Mouse (Mus musculus) c-Kit-positive CD71-positive TER-119-negative erythroid progenitor cells, embryonic 14.5 days (primary cell): ENCODE results near the gene Pigq.
A peak's percentile ranks its signal among the peaks of the same experiment; 100 is the strongest.

Source experiments
- DNase-seq: peaks from one replicate; pipeline ENCODE4 v3.0.0-alpha.2; 2013; ENCODE audit warnings: low read depth

Pigq gene

GRCm38 (mm10) chr17:25922120-25922519 is 22.6 kb downstream of the Pigq start:
- no peak for DNase-seq

- peak; percentile 98 for DNase-seq
These were observed 24.7 kb downstream of the Pigq start for GRCm38 (mm10) chr17:25919786-25920642.

DNA sequence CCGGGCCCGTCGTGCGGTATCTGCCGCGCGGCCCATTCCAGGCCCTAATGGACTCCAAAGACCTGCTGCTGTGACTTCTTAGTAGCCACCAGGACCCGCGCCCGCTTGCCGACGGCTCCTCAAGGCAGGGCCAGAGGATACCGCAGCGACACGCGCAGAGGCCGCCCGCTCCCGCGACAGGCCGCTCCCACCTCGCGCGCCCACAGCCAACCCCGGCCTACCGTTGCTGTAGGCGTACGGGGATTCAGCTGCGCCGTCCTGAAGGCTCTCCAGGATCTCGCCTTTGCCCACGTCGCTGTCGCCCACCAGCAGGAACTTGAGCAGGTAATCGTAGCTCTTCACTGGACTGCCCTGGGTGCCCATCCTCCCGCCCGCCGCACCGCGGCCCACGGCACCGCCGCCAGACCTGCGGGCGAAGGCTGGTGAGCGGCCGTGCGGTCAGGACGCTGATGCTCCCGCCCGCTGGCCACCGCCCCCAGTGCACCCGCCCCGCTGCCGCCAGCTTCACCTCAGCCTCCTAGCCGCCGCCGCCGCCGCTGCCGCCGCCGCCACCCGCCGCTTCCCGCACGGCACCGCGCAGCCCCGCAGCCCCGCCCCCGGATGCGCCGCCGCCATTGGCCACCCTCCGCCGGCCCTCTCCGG is 25.5 kb downstream of the Pigq start, which contains the start of gene Rab40c:
TSS of gene Rab40c (minus strand) at position 584 of the 642 bp plus-strand sequence.
- DNase-seq: peak; percentile 53

GRCm38 (mm10) chr17:25918037-25918750 is 26.5 kb downstream of the Pigq start:
- no peak for DNase-seq

DNA sequence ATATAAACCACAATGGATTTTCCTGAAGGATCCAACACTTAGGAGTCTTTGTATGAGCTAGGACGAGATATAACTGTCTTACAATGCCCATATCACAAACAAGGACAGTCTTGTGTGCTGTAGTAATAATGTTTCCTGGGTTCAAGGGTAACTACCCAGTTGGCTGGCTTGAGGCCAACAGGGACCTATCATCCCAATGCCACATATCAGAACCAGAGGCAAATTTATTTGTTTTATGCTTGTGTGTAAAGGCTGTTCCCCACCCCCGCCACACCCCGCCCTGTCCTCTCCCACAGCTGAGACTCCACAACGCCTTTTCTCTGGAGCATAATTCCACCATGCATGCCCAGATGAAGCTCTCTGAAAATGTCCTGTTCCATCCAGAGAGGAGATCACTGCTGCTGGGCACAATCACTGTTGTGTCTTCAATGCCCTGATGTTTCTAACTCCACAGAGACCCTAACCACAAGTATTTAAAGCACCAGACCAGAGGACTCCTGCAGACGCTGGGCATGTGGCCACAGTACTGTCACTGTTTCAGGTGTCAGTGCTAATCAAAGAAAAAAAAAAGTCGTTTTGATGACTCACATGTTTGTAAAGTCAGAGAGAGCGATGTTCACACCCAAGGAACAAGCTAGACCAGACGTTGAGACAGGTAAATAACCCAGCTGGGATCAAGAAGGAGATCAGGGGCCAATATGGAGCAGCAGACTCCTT is 27.6 kb downstream of the Pigq start:
- no peak for DNase-seq

DNA sequence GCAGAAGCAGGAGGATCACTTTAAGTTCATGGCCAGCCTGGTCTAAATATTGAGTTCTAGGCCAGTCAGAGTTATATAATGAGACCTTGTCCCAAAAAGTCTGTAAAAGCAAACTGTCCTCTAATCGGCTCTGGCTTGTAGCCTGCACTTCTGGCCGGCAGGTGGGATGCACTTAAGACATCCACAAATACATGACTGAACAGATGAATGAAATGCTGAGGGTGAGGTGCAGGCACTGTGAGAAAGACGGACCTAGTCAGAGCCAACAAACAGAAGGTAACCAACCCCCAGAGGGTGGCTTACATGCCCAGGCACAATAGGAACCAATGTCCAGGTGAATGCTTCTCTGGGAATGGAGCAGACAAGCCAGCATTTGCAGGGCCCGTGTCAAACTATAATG is 30.4 kb downstream of the Pigq start:
- DNase-seq: no peak

DNA sequence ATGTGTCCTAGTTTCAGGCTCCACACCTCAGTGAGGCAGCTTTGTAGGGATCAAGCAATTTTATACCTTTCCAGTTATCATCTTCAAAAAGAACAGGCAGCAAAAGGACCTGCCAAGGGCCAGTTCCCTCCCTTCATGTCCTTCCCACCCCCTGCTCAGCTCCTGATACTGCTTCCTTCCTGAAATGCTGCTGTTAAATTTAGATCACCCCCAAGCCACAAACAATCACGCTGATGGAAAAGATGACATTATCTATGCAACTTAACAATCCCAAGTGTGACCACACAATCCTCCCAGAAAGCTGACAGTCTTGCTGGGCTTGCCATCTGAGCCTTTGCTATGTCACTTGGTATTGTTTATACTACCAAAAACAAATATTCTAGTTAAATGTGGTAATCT is 30.9 kb downstream of the Pigq start:
- DNase-seq: no peak

DNA sequence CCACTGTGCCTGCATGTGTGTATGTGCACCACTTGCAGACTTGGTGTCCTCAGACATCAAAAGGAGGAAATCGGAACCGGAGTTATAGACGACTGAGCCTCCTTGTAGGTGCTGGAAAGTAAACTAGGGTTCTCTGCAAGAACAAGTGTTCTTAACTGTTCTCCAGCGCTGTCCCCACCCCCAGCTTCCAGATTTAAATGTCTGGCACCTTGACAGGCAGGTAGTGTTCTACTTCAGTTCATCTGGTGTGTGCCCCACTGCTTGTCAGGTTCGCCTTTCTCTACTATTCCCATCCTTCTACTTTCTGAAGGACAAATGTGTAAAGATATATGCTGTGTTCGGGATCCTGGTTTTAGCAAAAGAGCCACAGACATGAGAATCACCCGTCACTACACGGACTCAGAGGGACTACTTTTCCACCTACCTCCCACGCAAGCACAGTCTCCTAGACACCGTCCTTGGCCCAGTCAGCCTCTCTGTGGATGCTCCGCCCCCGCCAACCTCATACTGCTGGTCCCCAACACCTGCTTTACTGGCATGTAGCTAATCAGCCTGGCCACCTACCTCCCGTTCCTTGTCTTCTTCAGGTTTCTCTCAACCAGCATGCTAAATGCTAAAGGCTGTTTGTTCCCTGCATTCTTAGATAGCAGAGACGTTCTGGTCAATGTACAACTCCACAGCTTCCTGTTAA is 31.4 kb downstream of the Pigq start:
- no peak for DNase-seq

DNA sequence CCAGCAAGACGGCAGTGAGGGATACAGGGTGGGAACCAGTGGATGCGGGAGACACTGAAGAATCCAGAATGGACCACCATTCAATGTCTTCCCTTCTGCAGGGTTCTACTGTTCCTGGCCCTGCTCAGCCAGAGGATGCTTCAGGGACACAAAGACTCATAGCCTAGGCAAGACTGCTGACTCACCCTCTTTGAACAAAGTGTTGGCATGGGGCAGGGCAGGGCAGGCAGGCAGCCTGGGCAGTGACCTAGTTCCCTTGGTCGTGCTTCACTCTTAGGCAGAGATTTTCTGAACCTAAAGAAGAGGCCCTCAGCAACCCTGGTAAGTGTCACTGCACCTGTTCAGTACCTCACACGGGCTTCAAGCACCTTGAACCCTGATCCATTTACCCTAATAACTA is 32.9 kb downstream of the Pigq start:
- no peak for DNase-seq

DNA sequence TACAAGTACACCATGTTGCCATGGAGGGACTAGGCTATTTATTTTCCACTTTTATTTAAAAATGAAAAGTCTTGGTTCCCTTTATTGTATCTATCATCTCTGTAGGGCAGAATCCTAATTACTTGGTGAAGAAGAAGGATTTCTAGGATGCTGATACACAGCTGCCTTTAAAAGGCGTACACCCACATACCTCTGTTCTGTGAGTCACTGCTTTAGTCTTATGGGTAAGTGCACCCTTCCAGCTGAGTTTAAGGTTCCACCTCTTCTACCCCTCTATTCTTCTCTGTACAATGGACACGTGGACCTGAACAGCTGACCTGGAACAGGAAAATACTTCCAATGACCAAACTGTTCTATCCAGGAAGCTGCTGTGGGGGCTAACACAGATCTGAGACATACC is 37.1 kb downstream of the Pigq start:
- DNase-seq: no peak

DNA sequence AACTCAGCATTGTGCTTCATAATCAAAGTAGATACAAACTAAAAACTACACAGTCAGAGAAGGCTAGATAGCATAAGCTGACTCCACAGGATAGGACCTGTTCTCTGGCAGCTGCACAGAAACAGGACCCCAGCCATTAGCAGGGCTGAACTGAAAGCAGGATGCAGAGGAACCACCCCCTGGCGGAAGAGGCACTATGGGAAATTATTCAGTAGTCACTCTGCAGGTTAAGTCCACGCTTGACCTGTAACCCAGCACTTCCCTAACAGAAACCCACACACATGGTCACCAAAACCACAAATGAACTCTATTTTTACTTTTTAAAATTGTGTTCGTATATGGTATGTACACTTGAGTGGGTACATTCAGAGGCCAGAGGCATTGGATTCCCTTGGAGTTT is 41.7 kb downstream of the Pigq start:
- no peak for DNase-seq

DNA sequence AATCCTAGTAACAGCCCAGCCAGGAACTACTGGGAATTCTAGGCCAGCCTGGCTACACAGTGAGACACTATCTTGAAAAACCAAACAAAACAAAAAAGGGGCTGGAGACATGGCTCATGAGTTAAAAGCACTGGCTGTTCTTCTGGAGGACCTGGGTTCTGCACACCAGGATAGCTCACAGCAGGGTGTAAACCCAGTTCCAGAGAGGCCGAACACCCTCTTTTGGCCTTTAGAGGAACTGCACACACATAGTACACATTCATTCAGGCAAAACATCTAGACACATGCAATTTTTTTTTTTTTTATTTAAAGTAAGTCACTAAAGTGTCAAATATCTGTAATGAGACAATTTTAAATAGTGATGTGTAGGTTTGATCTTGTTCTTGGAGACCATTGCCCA is 44.5 kb downstream of the Pigq start:
- no peak for DNase-seq

- no peak for DNase-seq
These were observed 48.8 kb downstream of the Pigq start for GRCm38 (mm10) chr17:25895891-25896290.

DNA sequence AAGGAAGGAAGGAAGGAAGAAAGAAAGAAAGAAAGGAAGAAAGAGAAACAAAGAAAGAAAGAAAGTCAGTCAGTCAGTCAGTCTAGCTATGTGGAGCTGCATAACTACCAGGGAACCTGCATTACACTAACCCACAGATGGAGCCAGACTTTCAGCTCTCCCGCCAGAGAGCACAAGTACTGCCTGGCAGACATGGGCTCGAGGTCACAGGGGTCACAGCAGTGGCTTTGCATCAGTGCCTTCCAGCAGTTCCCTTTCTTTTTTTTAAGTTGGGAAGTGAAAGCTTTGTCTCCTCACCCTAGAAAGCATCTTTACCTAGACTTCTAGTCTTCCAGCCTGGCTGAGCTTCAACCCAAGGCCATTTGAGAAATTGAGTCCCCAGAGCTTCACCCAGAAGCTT is 49.3 kb downstream of the Pigq start:
- DNase-seq: no peak

DNA sequence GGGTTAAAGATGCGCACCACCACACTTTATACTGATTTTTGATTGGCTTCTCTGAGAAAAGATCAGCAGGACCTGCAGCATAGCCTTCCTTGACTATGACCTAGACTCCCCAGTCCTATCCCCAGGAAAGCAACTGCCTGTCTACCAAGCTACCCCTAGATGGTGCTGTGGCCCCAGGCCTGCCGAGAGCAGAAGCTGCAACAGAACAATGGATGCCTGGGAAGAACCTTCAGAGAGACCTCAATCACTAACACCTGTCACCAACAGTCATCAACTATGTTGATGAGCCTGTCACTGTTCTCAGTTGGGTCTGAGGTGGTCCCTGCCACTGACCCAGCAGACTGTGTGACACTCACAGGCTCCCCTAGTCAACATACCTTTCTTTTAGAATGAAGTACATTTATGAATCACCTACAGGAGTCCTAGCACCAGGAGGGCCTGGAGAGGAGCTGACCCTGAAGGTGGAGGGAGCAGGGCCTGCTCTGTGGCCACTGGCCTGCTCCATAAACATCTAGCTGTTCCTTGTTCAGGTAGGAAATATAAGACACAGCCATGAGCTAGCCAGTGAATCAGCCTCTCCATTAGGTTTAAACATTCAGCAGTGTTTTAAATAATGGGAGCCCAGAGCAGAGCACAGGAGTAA is 50.6 kb downstream of the Pigq start:
- no peak for DNase-seq

DNA sequence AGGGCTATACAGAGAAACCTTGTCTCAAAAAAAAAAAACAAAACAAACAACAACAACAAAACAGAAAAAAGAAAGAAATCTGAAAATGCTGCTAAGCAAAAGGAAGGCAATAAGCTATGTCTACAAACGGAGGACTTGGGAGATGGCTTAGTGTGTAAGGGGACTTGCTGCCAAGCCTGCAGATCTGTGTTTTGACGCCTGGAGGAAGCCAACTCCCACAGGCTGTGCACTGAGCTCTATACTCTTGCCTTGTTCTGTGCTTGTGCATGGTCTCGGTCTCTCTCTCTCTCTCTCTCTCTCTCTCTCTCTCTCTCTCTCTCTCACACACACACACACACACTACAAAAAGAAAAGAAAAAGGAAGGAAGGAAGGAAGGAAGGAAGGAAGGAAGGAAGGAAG is 55.9 kb downstream of the Pigq start:
- DNase-seq: no peak

- no peak for DNase-seq
These were observed 57.3 kb downstream of the Pigq start for GRCm38 (mm10) chr17:25887467-25887866.

GRCm38 (mm10) chr17:25886806-25887205 is 57.9 kb downstream of the Pigq start:
- DNase-seq: no peak

GRCm38 (mm10) chr17:25885636-25886035 is 59.1 kb downstream of the Pigq start:
- DNase-seq: no peak

DNA sequence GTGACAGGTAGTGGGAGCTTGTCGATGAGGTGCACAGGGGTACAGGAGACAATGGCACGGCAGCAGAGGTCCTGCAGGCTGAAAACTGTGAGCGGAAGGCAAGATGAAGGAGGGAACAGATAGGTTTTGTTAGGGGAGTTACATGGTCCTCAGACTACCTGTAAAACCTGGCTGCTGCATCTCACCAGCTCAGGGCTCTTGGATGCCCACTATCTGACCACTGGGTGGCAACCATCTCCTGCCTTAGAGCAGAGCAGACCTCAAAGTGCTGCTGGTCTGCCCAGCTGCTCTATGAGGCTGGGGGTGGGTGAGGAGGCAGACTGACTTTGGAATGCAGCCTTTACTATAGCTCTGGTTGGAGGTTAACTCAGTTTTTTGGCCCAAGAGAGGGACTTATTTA is 60.9 kb downstream of the Pigq start:
- DNase-seq: no peak

GRCm38 (mm10) chr17:25883268-25883667 is 61.5 kb downstream of the Pigq start:
- DNase-seq: no peak
